Mouse (Mus musculus): ENCODE measurements at regions not wholly inside any gene's neighbourhood (a gene's known extent, or its start where the extent isn't known, plus 50 kb on each side); places are given as distances from the start of the nearest gene placed in this dataset.

DNA sequence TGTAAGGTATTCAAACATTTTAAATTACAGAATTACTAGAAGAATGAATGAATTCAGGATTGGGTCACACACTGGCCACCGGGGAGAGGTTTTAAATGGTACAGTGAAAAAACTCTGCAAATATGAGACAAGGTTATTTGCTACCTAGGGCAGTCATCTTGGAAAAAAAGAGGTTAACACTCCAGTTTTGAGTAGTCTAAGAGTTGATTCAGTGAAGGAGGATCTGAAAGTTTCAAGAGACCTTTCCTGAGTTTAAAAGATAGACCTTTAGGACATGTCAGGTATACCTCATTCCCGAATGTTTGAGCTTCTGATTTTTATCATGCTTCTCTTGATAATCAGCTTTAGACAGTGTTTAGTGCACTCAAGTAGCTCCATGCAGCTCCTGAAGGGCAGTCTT, 488.0 kb upstream of the A1bg start:
- no peak for DNase-seq (ENCODE audit: low spot score)

DNA sequence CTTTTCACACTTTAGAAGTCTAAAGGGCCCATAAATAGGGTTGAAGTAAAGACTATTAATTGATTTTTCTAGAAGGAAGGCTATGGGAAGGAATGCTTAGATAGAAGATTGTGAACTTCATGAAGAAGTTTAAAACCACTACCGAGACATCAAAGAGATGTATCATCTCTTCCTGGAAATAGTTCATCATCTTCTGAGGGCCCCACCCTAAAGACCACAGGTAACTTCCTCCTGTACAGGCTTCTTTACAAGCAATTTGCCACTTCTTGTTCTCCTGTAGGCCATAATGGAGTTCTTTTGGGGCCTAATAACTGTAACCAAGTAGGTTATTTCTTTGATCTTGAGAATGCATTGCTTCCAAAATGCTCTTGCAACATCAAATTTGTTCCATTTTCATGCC, 485.8 kb upstream of the A1bg start:
- DNase-seq (ENCODE audit: low spot score): no peak

DNA sequence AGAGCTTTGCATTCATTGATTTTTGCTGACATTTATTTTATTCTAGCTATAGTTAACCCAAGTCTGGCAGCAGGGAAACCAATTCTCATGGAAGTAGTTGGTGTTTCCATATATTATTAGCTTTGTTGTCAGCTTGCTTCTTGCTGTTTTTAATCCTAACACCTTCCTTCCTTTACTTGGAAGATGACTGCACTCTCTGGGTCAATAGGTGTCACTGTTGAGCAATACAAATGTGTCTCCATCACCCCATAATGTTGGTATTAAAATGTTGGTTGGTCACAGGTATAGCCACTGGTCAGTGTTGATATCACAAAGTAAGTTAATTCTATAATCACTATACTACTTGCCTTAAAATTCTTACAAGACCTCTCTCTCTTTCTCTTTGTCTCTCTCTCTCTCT, 477.9 kb upstream of the A1bg start:
- no peak for DNase-seq (ENCODE audit: low spot score)

DNA sequence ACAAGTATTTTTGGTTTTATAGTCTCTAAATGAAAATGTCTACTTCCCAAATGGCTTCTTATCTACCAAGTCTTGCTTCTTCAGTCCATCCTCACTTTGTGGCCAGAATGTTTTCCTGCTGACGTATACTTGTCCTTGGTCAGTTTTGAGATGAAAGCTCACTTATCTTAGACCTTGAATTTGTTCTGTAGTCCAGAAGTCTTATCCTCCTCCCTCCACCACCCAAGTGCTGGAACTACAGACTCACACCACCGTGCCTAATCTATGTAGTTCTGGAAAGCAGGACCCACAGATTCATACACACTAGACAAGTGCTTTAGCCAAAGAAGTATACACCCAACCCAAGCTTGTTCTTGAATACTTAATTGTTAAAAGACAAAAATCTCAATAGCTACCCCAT, 477.2 kb upstream of the A1bg start:
- peak; percentile 55 for DNase-seq (ENCODE audit: low spot score)

- DNase-seq (ENCODE audit: low spot score): no peak
These were observed 476.0 kb upstream of the A1bg start for GRCm38 (mm10) chr15:61398829-61399228.

GRCm38 (mm10) chr15:61397061-61397460, 474.2 kb upstream of the A1bg start:
- no peak for DNase-seq (ENCODE audit: low spot score)

- peak; percentile 4 for DNase-seq (ENCODE audit: low spot score)
These were observed 472.5 kb upstream of the A1bg start for GRCm38 (mm10) chr15:61395296-61395826.

DNA sequence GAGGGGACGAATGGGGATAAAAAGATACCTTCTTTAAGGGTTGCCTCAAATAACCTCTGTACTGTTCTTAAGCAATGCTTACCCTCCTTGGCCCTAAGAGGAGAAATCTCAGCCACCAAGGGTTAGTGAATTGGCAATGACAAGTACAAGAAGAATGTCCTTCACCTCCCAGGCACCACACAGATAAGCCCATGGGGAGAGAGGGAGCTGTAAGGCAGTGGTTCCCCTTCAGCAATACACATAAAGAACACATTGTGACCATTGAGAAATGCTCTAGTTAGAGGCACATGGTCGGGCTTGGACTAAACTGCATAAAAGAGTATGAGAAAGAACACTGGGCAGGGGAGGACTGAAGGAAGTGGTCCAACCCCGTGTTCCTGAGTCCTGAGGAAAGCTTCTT, 457.9 kb upstream of the A1bg start:
- DNase-seq (ENCODE audit: low spot score): no peak

DNA sequence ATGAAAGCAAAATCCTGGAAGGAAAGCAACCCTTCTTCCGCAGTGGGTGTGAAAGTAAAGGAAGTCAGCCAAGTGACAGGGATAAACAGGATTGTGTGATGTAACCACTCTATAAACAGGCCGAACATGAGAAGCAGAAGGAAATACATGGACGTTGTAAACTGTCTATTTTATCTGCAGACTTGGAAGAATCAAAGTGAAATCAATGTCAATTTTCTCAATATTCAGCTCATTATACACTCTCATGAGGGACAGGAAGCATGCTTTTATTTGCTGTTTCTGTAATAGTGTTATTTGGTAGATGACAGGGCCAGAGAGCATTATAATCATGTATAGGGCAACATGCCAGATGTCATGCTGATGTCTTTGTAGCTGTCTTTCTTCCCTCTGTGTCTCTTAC, 443.5 kb upstream of the A1bg start:
- DNase-seq (ENCODE audit: low spot score): no peak

GRCm38 (mm10) chr15:61365511-61365910, 442.7 kb upstream of the A1bg start:
- DNase-seq (ENCODE audit: low spot score): no peak

DNA sequence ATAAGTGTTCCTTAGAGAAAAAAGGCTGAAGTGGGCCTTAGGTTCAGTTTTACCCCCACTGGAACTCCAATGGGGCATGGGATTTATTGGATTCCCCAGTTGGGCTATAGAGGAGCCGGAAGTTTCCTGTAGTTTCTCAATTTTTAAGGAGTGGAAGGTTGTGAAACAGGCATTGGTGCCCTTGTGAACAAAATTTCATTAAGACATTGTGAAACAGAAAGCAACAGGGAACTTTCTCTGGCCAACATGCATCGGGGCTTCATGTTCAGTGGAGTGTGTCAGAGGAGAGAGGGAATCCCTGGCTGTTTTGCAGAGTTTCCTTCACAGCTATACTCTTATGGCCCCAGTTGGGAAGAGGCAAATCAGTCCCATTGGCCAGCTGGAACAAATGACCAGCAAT, 441.6 kb upstream of the A1bg start:
- no peak for DNase-seq (ENCODE audit: low spot score)

DNA sequence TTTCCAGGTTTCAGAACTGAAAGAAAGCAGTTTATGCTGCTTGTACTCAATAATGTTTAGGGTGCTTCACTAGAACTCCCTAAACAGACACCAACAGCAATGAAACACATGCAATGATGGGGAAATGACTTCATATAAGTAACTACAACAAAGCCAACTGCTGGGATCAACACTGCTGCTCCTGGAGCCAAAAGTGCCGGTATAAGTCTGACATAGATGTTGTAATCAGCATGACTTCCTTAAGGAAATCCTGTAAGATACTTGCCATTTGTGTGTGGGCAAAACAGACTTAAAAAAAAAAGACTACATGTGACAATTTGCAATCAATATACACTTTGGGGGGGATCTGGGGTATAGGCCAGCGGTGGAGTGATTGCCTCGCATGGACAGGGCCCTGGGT, 438.4 kb upstream of the A1bg start:
- no peak for DNase-seq (ENCODE audit: low spot score)

GRCm38 (mm10) chr15:61355344-61355743, 432.5 kb upstream of the A1bg start:
- no peak for DNase-seq (ENCODE audit: low spot score)

GRCm38 (mm10) chr15:61351729-61352342, 429.0 kb upstream of the A1bg start:
- DNase-seq (ENCODE audit: low spot score): no peak

DNA sequence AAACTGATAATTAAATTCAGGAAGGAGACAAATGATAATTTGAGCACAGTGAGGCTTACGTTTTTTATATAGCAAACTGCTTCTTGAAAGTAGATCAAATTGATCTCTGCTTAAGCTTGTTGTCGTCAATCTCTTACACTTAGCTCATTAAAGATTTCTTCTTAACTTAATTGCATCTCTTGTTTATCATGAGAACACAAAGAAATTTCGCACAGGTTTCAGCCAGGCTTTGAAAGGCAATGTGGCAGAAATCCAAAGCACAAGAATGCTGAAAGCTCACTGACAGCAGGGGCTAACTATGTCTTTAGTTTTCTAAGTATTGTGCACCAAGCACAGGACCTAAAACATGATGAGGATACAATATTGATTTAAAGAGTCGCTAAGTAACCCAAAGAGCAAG, 422.3 kb upstream of the A1bg start:
- no peak for DNase-seq (ENCODE audit: low spot score)

DNA sequence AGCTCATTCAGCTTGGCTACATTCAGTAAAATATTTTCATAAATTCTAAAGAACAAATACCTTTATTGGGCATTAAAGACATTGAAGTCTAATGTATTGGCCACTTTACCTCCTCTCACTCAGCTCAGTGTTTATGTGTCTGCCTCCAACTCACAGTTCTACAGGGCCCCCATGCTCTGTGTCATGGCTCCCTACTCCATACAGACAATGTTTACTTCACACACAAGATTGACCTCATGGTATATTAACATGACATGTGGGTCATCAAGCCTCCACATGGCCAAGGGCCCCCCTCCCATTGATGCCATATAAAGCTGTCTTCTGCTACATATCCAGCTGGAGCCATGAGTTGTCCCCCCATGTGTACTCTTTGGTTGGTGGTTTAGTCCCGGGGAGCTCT, 419.8 kb upstream of the A1bg start:
- no peak for DNase-seq (ENCODE audit: low spot score)

- DNase-seq (ENCODE audit: low spot score): no peak
These were observed 405.1 kb upstream of the A1bg start for GRCm38 (mm10) chr15:61327925-61328324.

DNA sequence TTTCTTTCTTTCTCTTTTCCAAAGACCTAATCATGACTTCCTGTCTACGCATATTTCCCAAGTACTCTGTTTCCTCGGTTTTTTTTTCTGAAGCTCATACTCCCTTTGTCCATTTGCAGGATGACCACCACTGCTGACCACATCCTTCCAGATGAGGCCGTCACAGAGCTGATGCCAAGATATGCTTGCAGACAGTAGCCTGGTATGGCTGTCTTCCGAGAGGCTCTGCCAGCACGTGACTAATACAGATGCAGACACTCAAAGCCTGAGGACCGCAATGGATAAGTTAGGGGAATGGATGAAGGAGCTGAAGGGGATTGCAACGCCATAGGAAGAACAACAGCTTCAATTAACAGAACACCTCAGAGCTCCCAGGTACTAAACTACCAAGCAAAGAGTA, 399.4 kb upstream of the A1bg start:
- no peak for DNase-seq (ENCODE audit: low spot score)

DNA sequence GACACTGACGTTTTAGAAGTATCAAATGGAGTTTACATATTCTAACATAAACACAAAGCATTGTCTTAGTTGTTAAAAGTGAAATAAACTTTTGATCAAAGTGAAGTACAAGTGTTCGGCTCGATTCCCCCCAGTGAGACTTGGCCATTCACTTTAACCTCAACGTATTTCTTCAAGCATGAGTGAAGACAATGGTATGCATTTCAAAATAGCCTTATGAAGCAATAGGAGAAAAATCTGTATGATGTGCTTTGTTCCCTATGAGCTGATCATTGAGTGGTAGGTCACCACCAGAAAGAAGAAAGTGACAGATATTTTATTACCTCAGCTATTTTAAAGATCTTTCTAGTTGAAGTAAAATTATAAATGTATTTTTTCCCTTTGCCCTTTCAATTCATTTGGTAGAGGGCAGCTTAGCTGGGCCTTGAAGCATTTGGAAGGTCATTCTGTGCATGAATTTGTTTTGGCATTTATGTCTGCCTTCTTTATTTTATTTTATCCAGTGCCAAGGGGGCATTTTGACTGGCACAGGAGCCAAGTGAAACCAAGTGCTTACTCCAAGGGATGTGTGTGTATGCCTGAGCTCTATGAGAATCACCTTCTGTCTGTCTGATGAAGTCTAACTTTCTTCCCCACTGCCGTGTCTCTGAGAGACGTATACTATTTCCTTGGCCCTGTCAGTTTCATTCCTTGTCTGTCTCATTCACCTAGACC, 386.8 kb upstream of the A1bg start:
- no peak for DNase-seq (ENCODE audit: low spot score)

- no peak for DNase-seq (ENCODE audit: low spot score)
These were observed 386.1 kb upstream of the A1bg start for GRCm38 (mm10) chr15:61308936-61309335.

GRCm38 (mm10) chr15:61304546-61304945, 381.7 kb upstream of the A1bg start:
- no peak for DNase-seq (ENCODE audit: low spot score)

DNA sequence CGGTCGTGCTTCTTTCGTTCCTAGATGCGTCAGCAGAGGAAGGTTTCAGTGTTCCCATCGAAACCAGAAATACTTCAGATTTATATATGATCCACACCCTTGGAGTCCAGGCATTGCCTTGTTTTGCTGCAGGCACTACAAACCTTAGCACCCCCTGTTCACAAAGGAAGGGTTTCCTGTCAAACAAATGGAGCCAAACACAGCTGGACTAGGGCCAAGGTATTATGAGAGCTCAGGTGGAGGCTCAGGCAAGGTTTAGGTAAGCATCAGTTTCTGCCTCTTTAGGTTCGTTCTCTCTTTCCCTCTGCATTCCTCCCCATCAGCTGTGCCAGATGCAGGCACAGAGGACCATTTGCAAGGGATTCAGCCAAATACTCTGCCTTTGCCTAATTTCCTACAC, 377.0 kb upstream of the A1bg start:
- no peak for DNase-seq (ENCODE audit: low spot score)

DNA sequence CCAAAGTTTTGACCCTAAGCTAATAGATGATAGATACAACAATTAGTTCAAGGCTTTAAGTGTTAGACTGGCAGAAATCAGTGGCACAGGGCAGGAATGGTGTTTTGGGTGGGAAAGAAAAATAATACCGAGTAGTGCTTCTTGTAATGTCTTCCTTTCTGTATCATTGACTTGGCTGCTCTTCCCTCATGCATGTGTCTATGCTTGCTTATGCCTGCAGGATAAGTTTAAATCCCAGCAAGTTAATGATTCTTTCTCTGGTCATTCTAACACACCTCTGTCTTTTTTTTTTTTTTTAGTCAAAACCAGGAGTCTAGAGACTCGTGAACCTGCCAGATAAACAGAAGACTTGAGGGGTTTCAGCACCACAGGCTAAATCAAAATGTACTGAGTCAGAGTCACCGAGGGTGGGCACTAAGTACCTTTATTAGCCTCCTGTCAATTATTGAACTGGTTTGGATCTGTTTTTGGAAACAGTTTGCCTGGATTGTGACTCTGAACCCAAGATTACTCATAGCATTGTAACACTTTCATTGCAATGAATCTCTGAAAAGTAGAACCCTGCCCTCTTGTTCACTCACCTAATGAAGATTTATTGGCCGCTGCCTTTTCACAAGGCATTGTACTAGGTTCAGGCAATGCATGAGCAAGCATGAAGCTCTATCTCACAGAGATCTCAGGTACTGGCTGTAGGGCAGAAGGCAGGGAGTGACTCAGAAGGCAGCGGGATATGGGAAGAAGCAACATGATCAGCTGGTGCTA, 374.8 kb upstream of the A1bg start:
- DNase-seq (ENCODE audit: low spot score): no peak
